Mouse (Mus musculus) MEL (cell line): ENCODE measurements around the gene Arhgap4. TPM values are rescaled to one million over a fixed set of nuclear protein-coding genes. Genes with fewer than 3 reads are reported as not detected.
A peak's percentile ranks its signal among the peaks of the same experiment; 100 is the strongest.

ENCODE experiments used
- DNase-seq: peaks from one replicate; pipeline ENCODE4 v3.0.0; 2011; ENCODE audit warnings: low read depth, low spot score
- H3K27ac ChIP-seq: 2 replicates; pipeline ENCODE4 v1.5.1; 2012; ENCODE audit warnings: low read depth, mild to moderate bottlenecking, control low read depth, low read length, moderate library complexity; ENCODE audit not compliant: control insufficient read depth
- H3K27me3 ChIP-seq, 2 experiments: fragments of 150-350 bp in 1 of 2; sonication (generic) in 1 of 2; 2 replicates each; pipeline ENCODE4 v1.6.1; 2012; ENCODE audit warnings: low read length in 2 of 2, mild to moderate bottlenecking in 2 of 2, improper control_type of control experiment in 1 of 2, moderate library complexity in 1 of 2; ENCODE audit not compliant: insufficient read depth in 2 of 2, control insufficient read depth in 1 of 2
- H3K36me3 ChIP-seq, 2 experiments: 2 replicates each; pipeline ENCODE4 v1.6.1; 2012 to 2014; ENCODE audit warnings: low read length in 2 of 2, improper control_type of control experiment in 1 of 2, inconsistent platforms in 1 of 2, mild to moderate bottlenecking in 1 of 2; ENCODE audit not compliant: insufficient read depth in 2 of 2, control insufficient read depth in 1 of 2
- H3K4me1 ChIP-seq, 2 experiments: fragments of 150-350 bp in 1 of 2; sonication (generic) in 1 of 2; 2 replicates each; pipeline ENCODE4 v1.6.1; 2012; ENCODE audit warnings: low read length in 2 of 2, improper control_type of control experiment in 1 of 2, mild to moderate bottlenecking in 1 of 2; ENCODE audit not compliant: insufficient read depth in 2 of 2, control insufficient read depth in 1 of 2
- H3K4me3 ChIP-seq, 2 experiments: fragments of 150-350 bp in 1 of 2; sonication (generic) in 1 of 2; 2 replicates each; pipeline ENCODE4 v1.5.1; 2012; ENCODE audit warnings: low read depth in 2 of 2, low read length in 2 of 2, mild to moderate bottlenecking in 2 of 2, moderate library complexity in 2 of 2, control low read depth in 1 of 2, improper control_type of control experiment in 1 of 2; ENCODE audit not compliant: control insufficient read depth in 1 of 2, insufficient read depth in 1 of 2
- H3K79me2 ChIP-seq: 2 replicates; pipeline ENCODE4 v1.6.1; 2012; ENCODE audit warnings: mild to moderate bottlenecking, low read length, moderate library complexity; ENCODE audit not compliant: control insufficient read depth, poor library complexity, insufficient read depth
- H3K9ac ChIP-seq: 2 replicates; pipeline ENCODE4 v1.6.1; 2012; ENCODE audit warnings: low read depth, mild to moderate bottlenecking, control low read depth, low read length, moderate library complexity; ENCODE audit not compliant: control insufficient read depth, poor library complexity, severe bottlenecking
- H3K9me3 ChIP-seq: fragments of 150-350 bp; sonication (generic); replicated peaks from 2 replicates; pipeline ENCODE4 v1.6.1; 2012; ENCODE audit warnings: mild to moderate bottlenecking, low read length, improper control_type of control experiment, moderate library complexity; ENCODE audit not compliant: insufficient read depth
- CHD1 ChIP-seq: IDR thresholded peaks from 2 replicates; pipeline ENCODE4 v1.6.1; 2012; ENCODE audit warnings: low read depth, mild to moderate bottlenecking, inconsistent platforms, low read length, improper control_type of control experiment
- CHD2 ChIP-seq: IDR thresholded peaks from 2 replicates; pipeline ENCODE4 v1.6.1; 2011; ENCODE audit warnings: low read length, improper control_type of control experiment
- CTCF ChIP-seq, 3 experiments: IDR thresholded peaks in 2 of 3; conservative IDR thresholded peaks in 1 of 3; 2 replicates each; pipeline ENCODE4 v1.5.1; 2011 to 2012; ENCODE audit warnings: low read length in 3 of 3, low read depth in 2 of 3, mild to moderate bottlenecking in 2 of 3, improper control_type of control experiment in 1 of 3, inconsistent platforms in 1 of 3, mixed read lengths in 1 of 3, moderate library complexity in 1 of 3; ENCODE audit not compliant: control insufficient read depth in 1 of 3, insufficient read depth in 1 of 3, poor library complexity in 1 of 3, severe bottlenecking in 1 of 3
- E2F4 ChIP-seq: IDR thresholded peaks from 2 replicates; pipeline ENCODE4 v1.6.1; 2011; ENCODE audit warnings: low read depth, low read length, improper control_type of control experiment, borderline replicate concordance
- EP300 ChIP-seq, 2 experiments: IDR thresholded peaks; 2 replicates each; pipeline ENCODE4 v1.6.1; 2011; ENCODE audit warnings: improper control_type of control experiment in 2 of 2, low read length in 2 of 2, low read depth in 1 of 2, mild to moderate bottlenecking in 1 of 2
- ETS1 ChIP-seq: IDR thresholded peaks from 2 replicates; pipeline ENCODE4 v1.6.1; 2012; ENCODE audit warnings: low read depth, mild to moderate bottlenecking, inconsistent platforms, low read length, improper control_type of control experiment, moderate library complexity
- GABPA ChIP-seq: IDR thresholded peaks from 2 replicates; pipeline ENCODE4 v1.6.1; 2012; ENCODE audit warnings: low read depth, mild to moderate bottlenecking, inconsistent platforms, low read length, improper control_type of control experiment, moderate library complexity
- GATA1 ChIP-seq: IDR thresholded peaks from 2 replicates; pipeline ENCODE4 v1.6.1; 2011; ENCODE audit warnings: low read depth, low read length, improper control_type of control experiment
- HCFC1 ChIP-seq: IDR thresholded peaks from 2 replicates; pipeline ENCODE4 v1.6.1; 2012; ENCODE audit warnings: low read depth, mild to moderate bottlenecking, inconsistent platforms, low read length, improper control_type of control experiment, moderate library complexity
- JUND ChIP-seq: IDR thresholded peaks from 2 replicates; pipeline ENCODE4 v1.6.1; 2011; ENCODE audit warnings: low read depth, mild to moderate bottlenecking, improper control_type of control experiment, low read length
- MAFK ChIP-seq: IDR thresholded peaks from 2 replicates; pipeline ENCODE4 v1.6.1; 2011; ENCODE audit warnings: low read depth, mild to moderate bottlenecking, low read length, improper control_type of control experiment, borderline replicate concordance
- MAZ ChIP-seq: IDR thresholded peaks from 2 replicates; pipeline ENCODE4 v1.6.1; 2012; ENCODE audit warnings: low read depth, mild to moderate bottlenecking, inconsistent platforms, low read length, improper control_type of control experiment
- MXI1 ChIP-seq: IDR thresholded peaks from 2 replicates; pipeline ENCODE4 v1.6.1; 2011; ENCODE audit warnings: mild to moderate bottlenecking, low read depth, low read length, improper control_type of control experiment
- MYC ChIP-seq: IDR thresholded peaks from 2 replicates; pipeline ENCODE4 v1.6.1; 2011; ENCODE audit warnings: low read depth, mild to moderate bottlenecking, low read length, improper control_type of control experiment, moderate library complexity
- POLR2A ChIP-seq, 2 experiments: IDR thresholded peaks; 2 replicates each; pipeline ENCODE4 v1.6.1; 2011 to 2012; ENCODE audit warnings: low read length in 2 of 2, mild to moderate bottlenecking in 2 of 2, control low read depth in 1 of 2, improper control_type of control experiment in 1 of 2, low read depth in 1 of 2, moderate library complexity in 1 of 2; ENCODE audit not compliant: control insufficient read depth in 1 of 2, insufficient read depth in 1 of 2, poor library complexity in 1 of 2
- POLR2AphosphoS5 ChIP-seq: IDR thresholded peaks from 2 replicates; pipeline ENCODE4 v1.6.1; 2012; ENCODE audit warnings: low read depth, borderline replicate concordance, mild to moderate bottlenecking, inconsistent platforms, low read length, moderate library complexity, mixed read lengths
- SMC3 ChIP-seq: IDR thresholded peaks from 2 replicates; pipeline ENCODE4 v1.6.1; 2011; ENCODE audit warnings: low read depth, low read length, improper control_type of control experiment
- TAL1 ChIP-seq: IDR thresholded peaks from 2 replicates; pipeline ENCODE4 v1.6.1; 2012; ENCODE audit warnings: mild to moderate bottlenecking, inconsistent platforms, low read length, moderate library complexity, mixed read lengths
- TCF12 ChIP-seq: IDR thresholded peaks from 2 replicates; pipeline ENCODE4 v1.6.1; 2014; ENCODE audit warnings: low read depth, mild to moderate bottlenecking, inconsistent platforms, low read length, improper control_type of control experiment, moderate library complexity
- UBTF ChIP-seq: IDR thresholded peaks from 2 replicates; pipeline ENCODE4 v1.6.1; 2012; ENCODE audit warnings: low read depth, mild to moderate bottlenecking, inconsistent platforms, low read length, improper control_type of control experiment, moderate library complexity, borderline replicate concordance; ENCODE audit not compliant: insufficient read depth
- USF1 ChIP-seq: IDR thresholded peaks from 2 replicates; pipeline ENCODE4 v1.6.1; 2014; ENCODE audit warnings: low read depth, mild to moderate bottlenecking, inconsistent platforms, low read length, improper control_type of control experiment, moderate library complexity
- ZC3H11A ChIP-seq: IDR thresholded peaks from 2 replicates; pipeline ENCODE4 v1.6.1; 2012; ENCODE audit warnings: low read depth, mild to moderate bottlenecking, inconsistent platforms, low read length, improper control_type of control experiment
- polyA plus RNA-seq, 2 experiments: library from polyadenylated mRNA; stranded (reverse) in 1 of 2; unstranded in 1 of 2; fragments of >175 nt in 1 of 2; fragments of >200 nt in 1 of 2; gene quantifications; 2 replicates each; pipeline versions ENCODE4 v1.2.1 to v1.2.4; 2012; ENCODE audit warnings: low replicate concordance in 2 of 2, low read depth in 1 of 2; ENCODE audit not compliant: insufficient read length in 2 of 2, insufficient read depth in 1 of 2, missing spikeins in 1 of 2
- total RNA-seq: library from RNA; depleted of rRNA; stranded (reverse); fragments of 300-350 nt; gene quantifications from 2 replicates; pipeline ENCODE4 v1.2.3, GENCODE M21; 2012

The Arhgap4 gene
- total and polyA plus RNA-seq, 3 experiments = 10.3 to 24.5 TPM; not detected in 1

DNA sequence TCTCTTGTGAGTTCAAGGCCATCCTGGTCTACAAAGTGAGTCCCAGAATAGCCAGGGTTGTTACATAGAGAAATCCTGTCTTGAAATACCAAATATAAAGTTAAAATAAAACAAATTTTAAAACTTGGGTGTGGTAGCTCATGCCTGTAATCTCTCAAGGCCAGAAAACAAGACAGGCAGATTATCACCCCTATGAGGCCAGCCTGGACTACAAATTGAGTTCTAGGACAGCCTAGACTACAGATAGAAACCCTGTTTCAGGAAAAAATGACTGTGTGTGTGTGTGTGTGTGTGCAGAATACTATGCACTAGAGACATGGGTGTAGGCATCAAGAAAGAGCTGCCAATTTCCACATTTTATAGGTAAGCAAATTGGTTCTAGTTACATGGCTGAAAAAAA, 49.1 kb upstream of the Arhgap4 start (continued):
- TF ChIP-seq TAL1 = peak; percentile 20; the same call in 1 of the 2 replicates
- TF ChIP-seq MXI1 = no peak
- TF ChIP-seq UBTF = no peak
- TF ChIP-seq ETS1 = no peak
- no peak for TF ChIP-seq MAZ
- no peak for TF ChIP-seq CHD1
- TF ChIP-seq MYC = no peak
- no peak for TF ChIP-seq CHD2
- no peak for TF ChIP-seq GABPA
- no peak for TF ChIP-seq USF1
- no peak for TF ChIP-seq ZC3H11A
- TF ChIP-seq GATA1 = no peak; the same call in 1 of the 2 replicates
- TF ChIP-seq E2F4 = no peak
- no peak for TF ChIP-seq MAFK
- TF ChIP-seq SMC3 = no peak
- TF ChIP-seq JUND = no peak
- TF ChIP-seq HCFC1 = no peak

DNA sequence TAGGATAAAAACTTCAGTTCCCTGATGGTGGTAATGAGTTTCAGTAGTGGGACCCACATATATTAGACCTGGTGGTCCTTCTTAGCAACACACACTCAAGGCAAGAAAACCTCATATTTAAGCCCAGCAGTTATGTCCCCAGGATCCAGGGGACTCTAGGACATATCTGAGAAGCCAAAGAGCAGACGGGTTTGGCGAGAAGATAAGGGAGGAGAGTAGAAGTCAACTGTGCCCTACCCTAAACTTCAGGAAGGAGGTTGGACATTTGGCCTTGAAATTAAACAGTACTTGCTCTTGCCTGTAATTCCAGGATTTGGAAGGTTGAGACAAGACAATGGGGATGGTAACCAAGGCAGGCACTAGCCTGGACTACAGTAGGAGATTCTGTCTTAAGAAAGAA, 48.1 kb upstream of the Arhgap4 start:
- TF ChIP-seq POLR2A (IDR thresholded peaks at IDR 0.05; ENCODE audit: control insufficient read depth in 1 of 2, insufficient read depth in 1 of 2, low read depth in 1 of 2, low read length in 2 of 2, poor library complexity in 1 of 2) = peak in 1 of 2 experiments; percentile 27; a peak in 1 of 4 replicates
- TF ChIP-seq GABPA = no peak
- TF ChIP-seq TCF12 = peak; percentile 58; the same call in 1 of the 2 replicates
- TF ChIP-seq GATA1 = peak; percentile 55; the same call in 1 of the 2 replicates
- no peak for TF ChIP-seq POLR2AphosphoS5
- TF ChIP-seq CTCF (IDR thresholded peaks at IDR 0.05 in 2 of 3, conservative IDR thresholded peaks at IDR 0.05 in 1 of 3; ENCODE audit: control insufficient read depth in 1 of 3, insufficient read depth in 1 of 3, low read depth in 2 of 3, low read length in 3 of 3, poor library complexity in 1 of 3, severe bottlenecking in 1 of 3) = no peak
- TF ChIP-seq ZC3H11A = no peak
- TF ChIP-seq TAL1 = peak; percentile 61
- TF ChIP-seq EP300 (IDR thresholded peaks at IDR 0.05; ENCODE audit: low read depth in 1 of 2, low read length in 2 of 2) = peak in 1 of 2 experiments; percentile 67; a peak in 2 of 4 replicates
- Histone ChIP-seq H3K4me1 (peaks cover 6 to 24% of the 10 kb centered on the region in 2 experiments), H3K27ac (peak overlapping the region; percentile 93), H3K36me3 (peaks cover 0 to 42% of the 10 kb centered on the region in 2 experiments; a peak in 2 of 4 replicates), H3K9me3 (no peaks in the 10 kb centered on the region), H3K79me2 (peaks cover 20% of the 10 kb centered on the region), H3K9ac (peak overlapping the region; percentile 47), H3K4me3 (peak overlapping the region in 1 of 2 experiments; percentile 31; a peak in 2 of 4 replicates), H3K27me3 (no peaks in the 10 kb centered on the region)
- DNase-seq = peak; percentile 61
